Mouse (Mus musculus): Measurements from ENCODE around the gene Gm13696. TPM values are rescaled to one million over a fixed set of nuclear protein-coding genes. Genes with fewer than 3 reads are reported as not detected.
"Not testable (repeated sequence)": the region's sequence is repeated elsewhere in the genome, so short reads cannot be mapped to it uniquely, and the experiment has no call there.

Gm13696 gene
- under 1 TPM; 0.67 to 0.68 TPM for total RNA-seq (2021)

DNA sequence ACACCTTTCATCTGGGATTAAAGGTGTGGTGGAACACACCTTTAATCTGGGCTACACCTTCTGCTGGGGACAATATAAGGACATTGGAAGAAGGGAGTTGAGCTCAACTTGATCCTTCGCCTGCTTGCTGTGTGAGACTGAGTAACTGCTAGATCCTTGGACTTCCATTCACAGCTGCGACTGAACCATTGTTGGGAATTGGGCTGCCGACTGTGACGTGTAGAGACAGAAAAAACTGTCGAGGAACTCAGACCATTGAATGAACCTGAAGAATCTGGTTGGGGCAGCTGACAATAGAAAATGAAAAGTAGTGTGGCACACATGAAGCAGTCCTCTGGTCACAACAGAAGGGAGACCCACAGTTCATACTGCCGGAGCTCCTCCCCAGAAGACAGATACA is at the start of gene Gm13696:
Gm13696 (plus strand) TSS at position 301 of the 400 bp plus-strand sequence.
- DNase-seq (ENCODE audit: low spot score); intact Hi-C loops (cut with DNase I): not testable (repeated sequence)

GRCm38 (mm10) chr2:83929478-83930088 is 43.3 kb upstream of the Gm13696 start:
- intact Hi-C loops (cut with DNase I), result no loop called here
- no peak for DNase-seq (ENCODE audit: low spot score)

DNA sequence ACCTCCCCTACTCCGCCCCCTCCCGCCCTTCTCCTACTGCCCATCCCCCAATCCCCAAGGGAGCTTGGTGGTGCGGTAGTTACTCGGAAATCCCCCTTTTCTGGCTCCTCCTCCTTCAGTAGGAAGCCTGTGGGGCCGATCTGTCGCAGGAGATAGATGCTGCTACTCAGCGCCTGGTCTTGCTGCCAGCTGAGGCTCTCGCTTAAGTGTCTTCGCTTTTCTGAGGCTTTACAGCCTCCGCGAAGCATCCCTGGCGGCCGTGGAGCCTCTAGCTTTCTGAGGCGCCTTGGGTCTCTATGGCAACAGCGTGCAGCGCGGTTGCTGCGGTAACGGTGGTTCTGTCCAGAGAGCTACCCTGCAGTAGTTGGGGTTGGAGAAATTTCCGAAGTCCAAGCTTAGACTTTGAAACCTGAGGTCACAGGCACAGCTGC is 32.0 kb upstream of the Gm13696 start, which contains the start of gene Zswim2:
Zswim2 (minus strand) TSS at position 298 of the 431 bp plus-strand sequence.
- no peak for DNase-seq (ENCODE audit: low spot score)
- intact Hi-C loops (cut with DNase I), result no loop called here

- no peak for DNase-seq (ENCODE audit: low spot score)
- intact Hi-C loops (cut with DNase I), result no loop called here
Observed at GRCm38 (mm10) chr2:83941378-83941777, 31.5 kb upstream of the Gm13696 start.

DNA sequence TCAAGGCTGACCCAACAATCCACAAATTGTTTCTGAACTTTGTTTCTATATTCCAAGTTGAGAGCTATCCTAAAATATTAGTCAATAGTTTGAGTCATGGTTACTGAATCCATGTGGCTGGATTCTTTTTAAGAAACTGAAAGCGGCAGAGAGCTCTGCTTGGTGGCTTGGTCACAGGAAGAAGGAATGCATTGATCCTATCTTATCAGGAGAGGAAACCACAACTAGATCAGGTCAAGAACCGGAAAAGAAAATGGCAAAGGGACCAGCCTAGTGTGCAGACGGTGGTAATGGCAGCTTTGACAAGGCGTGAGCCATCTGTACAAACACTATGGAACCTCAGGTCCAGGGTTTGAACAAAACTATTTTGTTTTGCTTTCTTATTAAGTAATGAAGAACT is 31.1 kb upstream of the Gm13696 start:
- DNase-seq (ENCODE audit: low spot score), result no peak
- intact Hi-C loops (cut with DNase I), result no loop called here

DNA sequence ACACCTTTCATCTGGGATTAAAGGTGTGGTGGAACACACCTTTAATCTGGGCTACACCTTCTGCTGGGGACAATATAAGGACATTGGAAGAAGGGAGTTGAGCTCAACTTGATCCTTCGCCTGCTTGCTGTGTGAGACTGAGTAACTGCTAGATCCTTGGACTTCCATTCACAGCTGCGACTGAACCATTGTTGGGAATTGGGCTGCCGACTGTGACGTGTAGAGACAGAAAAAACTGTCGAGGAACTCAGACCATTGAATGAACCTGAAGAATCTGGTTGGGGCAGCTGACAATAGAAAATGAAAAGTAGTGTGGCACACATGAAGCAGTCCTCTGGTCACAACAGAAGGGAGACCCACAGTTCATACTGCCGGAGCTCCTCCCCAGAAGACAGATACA is 17.5 kb upstream of the Gm13696 start, which contains the start of gene Gm13698:
Gm13698 (plus strand) TSS at position 301 of the 400 bp plus-strand sequence.
- intact Hi-C loops (cut with DNase I); DNase-seq (ENCODE audit: low spot score): not testable (repeated sequence)

DNA sequence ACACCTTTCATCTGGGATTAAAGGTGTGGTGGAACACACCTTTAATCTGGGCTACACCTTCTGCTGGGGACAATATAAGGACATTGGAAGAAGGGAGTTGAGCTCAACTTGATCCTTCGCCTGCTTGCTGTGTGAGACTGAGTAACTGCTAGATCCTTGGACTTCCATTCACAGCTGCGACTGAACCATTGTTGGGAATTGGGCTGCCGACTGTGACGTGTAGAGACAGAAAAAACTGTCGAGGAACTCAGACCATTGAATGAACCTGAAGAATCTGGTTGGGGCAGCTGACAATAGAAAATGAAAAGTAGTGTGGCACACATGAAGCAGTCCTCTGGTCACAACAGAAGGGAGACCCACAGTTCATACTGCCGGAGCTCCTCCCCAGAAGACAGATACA is 11.7 kb upstream of the Gm13696 start, which contains the start of gene Gm13693:
Gm13693 (plus strand) TSS at position 301 of the 400 bp plus-strand sequence.
- intact Hi-C loops (cut with DNase I); DNase-seq (ENCODE audit: low spot score): not testable (repeated sequence)

- intact Hi-C loops (cut with DNase I); DNase-seq (ENCODE audit: low spot score): not testable (repeated sequence)
Observed at GRCm38 (mm10) chr2:83967013-83967412, 5.9 kb upstream of the Gm13696 start, which contains the start of gene Gm13695. Gene Gm13695, plus strand, starts transcription at chr2:83967313.

DNA sequence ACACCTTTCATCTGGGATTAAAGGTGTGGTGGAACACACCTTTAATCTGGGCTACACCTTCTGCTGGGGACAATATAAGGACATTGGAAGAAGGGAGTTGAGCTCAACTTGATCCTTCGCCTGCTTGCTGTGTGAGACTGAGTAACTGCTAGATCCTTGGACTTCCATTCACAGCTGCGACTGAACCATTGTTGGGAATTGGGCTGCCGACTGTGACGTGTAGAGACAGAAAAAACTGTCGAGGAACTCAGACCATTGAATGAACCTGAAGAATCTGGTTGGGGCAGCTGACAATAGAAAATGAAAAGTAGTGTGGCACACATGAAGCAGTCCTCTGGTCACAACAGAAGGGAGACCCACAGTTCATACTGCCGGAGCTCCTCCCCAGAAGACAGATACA is 5.7 kb downstream of the Gm13696 start, which contains the start of gene Gm13694:
Gm13694 (plus strand) TSS at position 301 of the 400 bp plus-strand sequence.
- intact Hi-C loops (cut with DNase I), result not testable (repeated sequence)

DNA sequence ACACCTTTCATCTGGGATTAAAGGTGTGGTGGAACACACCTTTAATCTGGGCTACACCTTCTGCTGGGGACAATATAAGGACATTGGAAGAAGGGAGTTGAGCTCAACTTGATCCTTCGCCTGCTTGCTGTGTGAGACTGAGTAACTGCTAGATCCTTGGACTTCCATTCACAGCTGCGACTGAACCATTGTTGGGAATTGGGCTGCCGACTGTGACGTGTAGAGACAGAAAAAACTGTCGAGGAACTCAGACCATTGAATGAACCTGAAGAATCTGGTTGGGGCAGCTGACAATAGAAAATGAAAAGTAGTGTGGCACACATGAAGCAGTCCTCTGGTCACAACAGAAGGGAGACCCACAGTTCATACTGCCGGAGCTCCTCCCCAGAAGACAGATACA is 11.5 kb downstream of the Gm13696 start, which contains the start of gene Gm13697:
Gm13697 (plus strand) TSS at position 301 of the 400 bp plus-strand sequence.
- DNase-seq (ENCODE audit: low spot score); intact Hi-C loops (cut with DNase I): not testable (repeated sequence)

More for the DNA sequence above, 5.7 kb downstream of the Gm13696 start, which contains the start of gene Gm13694:
- DNase-seq (ENCODE audit: low spot score), result not testable (repeated sequence)

DNA sequence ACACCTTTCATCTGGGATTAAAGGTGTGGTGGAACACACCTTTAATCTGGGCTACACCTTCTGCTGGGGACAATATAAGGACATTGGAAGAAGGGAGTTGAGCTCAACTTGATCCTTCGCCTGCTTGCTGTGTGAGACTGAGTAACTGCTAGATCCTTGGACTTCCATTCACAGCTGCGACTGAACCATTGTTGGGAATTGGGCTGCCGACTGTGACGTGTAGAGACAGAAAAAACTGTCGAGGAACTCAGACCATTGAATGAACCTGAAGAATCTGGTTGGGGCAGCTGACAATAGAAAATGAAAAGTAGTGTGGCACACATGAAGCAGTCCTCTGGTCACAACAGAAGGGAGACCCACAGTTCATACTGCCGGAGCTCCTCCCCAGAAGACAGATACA is 17.3 kb downstream of the Gm13696 start, which contains the start of gene Gm13691:
Gm13691 (plus strand) TSS at position 301 of the 400 bp plus-strand sequence.
- DNase-seq (ENCODE audit: low spot score); intact Hi-C loops (cut with DNase I): not testable (repeated sequence)

GRCm38 (mm10) chr2:83993639-83994255 is 20.8 kb downstream of the Gm13696 start:
- DNase-seq (ENCODE audit: low spot score); intact Hi-C loops (cut with DNase I): not testable (repeated sequence)

DNA sequence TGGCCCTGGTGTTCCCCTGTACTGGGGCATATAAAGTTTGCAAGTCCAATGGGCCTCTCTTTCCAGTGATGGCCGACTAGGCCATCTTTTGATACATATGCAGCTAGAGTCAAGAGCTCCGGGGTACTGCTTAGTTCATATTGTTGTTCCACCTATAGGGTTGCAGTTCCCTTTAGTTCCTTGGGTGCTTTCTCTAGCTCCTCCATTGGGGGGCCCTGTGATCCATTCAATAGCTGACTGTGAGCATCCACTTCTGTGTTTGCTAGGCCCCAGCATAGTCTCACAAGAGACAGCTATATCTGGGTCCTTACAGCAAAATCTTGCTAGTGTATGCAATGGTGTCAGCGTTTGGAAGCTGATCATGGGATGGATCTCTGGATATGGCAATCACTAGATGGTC is 21.6 kb downstream of the Gm13696 start:
- DNase-seq (ENCODE audit: low spot score); intact Hi-C loops (cut with DNase I): not testable (repeated sequence)

DNA sequence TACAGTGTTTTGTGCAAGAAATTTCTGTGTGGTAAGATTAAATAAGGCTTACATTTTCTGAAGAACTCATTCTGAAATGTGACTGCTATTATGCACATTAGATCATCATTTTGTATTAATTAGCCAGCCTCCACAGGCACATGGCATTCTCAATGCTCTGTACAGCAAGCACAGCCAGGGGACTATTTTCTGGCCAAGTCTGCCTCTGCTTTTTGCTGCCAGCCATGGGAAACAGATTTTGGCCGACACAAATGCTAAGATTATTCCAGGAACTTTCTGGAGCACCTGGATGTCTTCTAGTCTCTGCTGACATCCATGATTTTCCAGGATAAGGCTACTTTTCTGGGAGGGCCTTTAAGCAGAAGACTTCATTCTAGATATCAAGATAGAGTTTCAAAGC is 36.0 kb downstream of the Gm13696 start:
- no peak for DNase-seq (ENCODE audit: low spot score)
- intact Hi-C loops (cut with DNase I), result no loop called here

GRCm38 (mm10) chr2:84009818-84010217 is 36.9 kb downstream of the Gm13696 start:
- DNase-seq (ENCODE audit: low spot score), result no peak
- intact Hi-C loops (cut with DNase I), result no loop called here

DNA sequence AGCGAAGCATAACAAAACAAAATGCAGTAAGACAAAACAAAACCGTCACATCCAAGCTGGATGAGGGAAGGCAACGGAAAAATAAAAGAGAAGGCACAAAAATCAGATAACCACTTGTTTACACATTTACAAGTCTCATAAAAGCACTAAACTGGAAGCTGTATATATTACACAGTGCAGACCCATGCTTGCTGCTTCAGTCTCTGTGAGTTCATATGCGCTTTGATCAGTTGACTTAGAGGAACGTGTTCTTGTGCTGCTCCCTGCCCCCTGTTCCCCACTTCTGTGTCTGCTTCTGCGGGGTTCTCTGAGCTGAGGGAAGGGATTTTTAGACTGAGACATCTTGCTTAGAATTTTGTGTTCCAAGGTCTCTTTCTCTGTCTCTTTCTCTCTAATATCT is 41.6 kb downstream of the Gm13696 start:
- intact Hi-C loops (cut with DNase I), result no loop called here
- DNase-seq (ENCODE audit: low spot score), result no peak

DNA sequence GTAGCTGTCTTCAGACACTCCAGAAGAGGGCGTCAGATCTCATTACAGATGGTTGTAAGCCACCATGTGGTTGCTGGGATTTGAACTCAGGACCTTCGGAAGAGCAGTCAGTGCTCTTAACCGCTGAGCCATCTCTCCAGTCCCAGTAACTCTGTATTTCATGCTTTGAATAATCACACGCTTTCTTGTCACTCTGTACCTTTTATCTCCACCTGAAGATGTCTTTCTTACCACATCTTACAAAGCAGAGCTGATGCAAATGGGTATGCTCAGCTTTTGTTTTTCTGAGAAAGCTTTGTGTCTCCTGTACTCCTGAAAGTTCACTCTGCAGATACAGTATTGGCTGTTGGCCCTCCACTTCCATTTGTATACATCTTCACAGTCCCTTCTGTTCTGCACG is 43.4 kb downstream of the Gm13696 start:
- DNase-seq (ENCODE audit: low spot score); intact Hi-C loops (cut with DNase I): not testable (repeated sequence)

- intact Hi-C loops (cut with DNase I), result no loop called here
- DNase-seq (ENCODE audit: low spot score), result no peak
Observed at GRCm38 (mm10) chr2:84018330-84018729, 45.4 kb downstream of the Gm13696 start.

DNA sequence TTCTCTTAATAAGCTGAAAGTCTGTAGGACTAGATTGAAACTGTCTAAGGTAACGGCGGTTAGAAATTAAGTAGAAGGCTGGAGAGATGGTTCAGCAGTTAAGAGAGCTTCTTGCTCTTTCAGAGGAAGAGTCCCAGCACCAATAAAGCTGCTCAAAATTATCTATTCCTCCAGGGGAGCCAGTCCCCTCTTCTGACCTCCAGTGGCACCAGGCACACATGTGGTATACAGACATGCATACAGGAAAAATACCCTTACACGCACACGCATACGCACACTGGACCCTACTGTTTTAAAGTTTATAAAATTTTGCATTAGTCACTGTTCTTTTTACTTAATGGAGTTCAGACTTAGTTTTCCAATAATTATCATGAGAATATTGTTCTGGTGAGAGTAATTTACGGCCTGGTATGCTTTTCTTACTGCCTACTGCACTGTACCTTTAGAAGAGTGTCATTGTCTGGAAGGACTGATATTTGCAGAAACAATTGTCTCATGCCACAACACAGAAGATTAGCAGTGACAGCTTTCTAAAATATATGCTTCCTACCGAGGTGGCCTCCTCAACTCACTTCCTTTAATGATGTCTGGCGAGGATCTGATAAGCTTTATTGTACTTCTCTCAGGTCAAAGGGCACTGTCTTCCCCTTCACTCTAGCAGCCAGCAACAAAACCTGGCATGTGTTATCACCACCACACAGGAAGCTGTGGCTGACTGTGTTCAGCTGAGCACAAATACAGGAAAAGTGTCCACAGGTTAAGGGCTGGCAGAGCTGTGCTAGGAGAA is 46.8 kb downstream of the Gm13696 start:
- intact Hi-C loops (cut with DNase I), result no loop called here
- no peak for DNase-seq (ENCODE audit: low spot score)

GRCm38 (mm10) chr2:84021930-84022329 is 49.0 kb downstream of the Gm13696 start:
- no peak for DNase-seq (ENCODE audit: low spot score)
- intact Hi-C loops (cut with DNase I), result no loop called here
